ENCODE assay signal across 8 mouse cellular contexts in genomic region chr2:164939106-164939505, GRCm38 (mm10). TPM values are rescaled to one million over a fixed set of nuclear protein-coding genes. Genes with fewer than 3 reads are reported as not detected.
DNase-seq lines count a peak whose midpoint lies in the region; ATAC-seq and TF ChIP-seq lines count a peak whose summit lies in the region.

No protein-coding gene starts in this region.

- H3K4me3 ChIP-seq in layer of hippocampus, adult 2 months, result peak overlapping the region; percentile 59
- H3K4me3 ChIP-seq in forebrain, embryonic 16.5 days (replicated peaks; ENCODE audit: low read length), result peak overlapping the region; percentile 47
- peak overlapping the region; percentile 11; the same call in 1 of the 2 replicates for H3K4me3 ChIP-seq in midbrain, embryonic 11.5 days (ENCODE audit: low read depth, low read length)

- H3K27me3 ChIP-seq in forebrain, embryonic 16.5 days (replicated peaks; ENCODE audit: control insufficient read depth, insufficient read depth, low read length), result 0 out of 2 replicates have a peak, but pooled peaks cover 7% of the 10 kb centered on the region
- H3K27me3 ChIP-seq in midbrain, embryonic 11.5 days (ENCODE audit: control insufficient read depth, insufficient read depth, low read length), result peaks cover 24% of the 10 kb centered on the region

- no peak for TF ChIP-seq CTCF in layer of hippocampus, adult 2 months (conservative IDR thresholded peaks at IDR 0.05)

- peak in 1 of 2 experiments; percentile 22 for DNase-seq in layer of hippocampus, adult 2 months (ENCODE audit: low spot score in 2 of 2)
- no peak for DNase-seq in layer of hippocampus, adult 9-10 months (ENCODE audit: low spot score)
- DNase-seq in cerebellum, adult 9-11 months, result peak; percentile 58
- DNase-seq in midbrain, embryonic 11.5 days (ENCODE audit: low spot score, missing footprints), result peak; percentile 91
- DNase-seq in thymus, adult 18-20 months, result no peak
- no peak for DNase-seq in kidney, postnatal 36 days
- no peak for DNase-seq in adrenal gland, postnatal 10 days

- peak; percentile 56 for ATAC-seq in forebrain, embryonic 16.5 days
- peak; percentile 62; the same call in 1 of the 2 replicates for ATAC-seq in midbrain, embryonic 11.5 days (ENCODE audit: low FRiP score)

- H3K4me2 ChIP-seq in forebrain, embryonic 16.5 days (ENCODE audit: low read length), result peak overlapping the region; percentile 79
- H3K4me2 ChIP-seq in midbrain, embryonic 11.5 days, result peak overlapping the region; percentile 53

- H3K4me1 ChIP-seq in forebrain, embryonic 16.5 days (replicated peaks; ENCODE audit: control insufficient read depth, insufficient read depth, low read length), result peaks cover 23% of the 10 kb centered on the region
- peaks cover 18% of the 10 kb centered on the region for H3K4me1 ChIP-seq in midbrain, embryonic 11.5 days (ENCODE audit: control insufficient read depth, insufficient read depth, low read length)

- H3K9ac ChIP-seq in forebrain, embryonic 16.5 days (replicated peaks; ENCODE audit: low read depth, low read length), result peak overlapping the region; percentile 63
- peak overlapping the region; percentile 1; the same call in 1 of the 2 replicates for H3K9ac ChIP-seq in midbrain, embryonic 11.5 days (ENCODE audit: low read length)

- H3K27ac ChIP-seq in layer of hippocampus, adult 2 months, result peak overlapping the region; percentile 90
- peak overlapping the region; percentile 58 for H3K27ac ChIP-seq in forebrain, embryonic 16.5 days (ENCODE audit: low read length)
- H3K27ac ChIP-seq in midbrain, embryonic 11.5 days (ENCODE audit: low read depth, low read length), result no peak overlapping the region

- 2% methylated on average over 11 of the region's 11 CpGs for WGBS in forebrain, embryonic 16.5 days
- WGBS in midbrain, embryonic 11.5 days, result 3% methylated on average over 11 of the region's 11 CpGs

- no peaks in the 10 kb centered on the region for H3K36me3 ChIP-seq in forebrain, embryonic 16.5 days (ENCODE audit: control insufficient read depth, insufficient read depth)
- no peaks in the 10 kb centered on the region for H3K36me3 ChIP-seq in midbrain, embryonic 11.5 days (ENCODE audit: control insufficient read depth, insufficient read depth, low read length)

- no peaks in the 10 kb centered on the region for H3K9me3 ChIP-seq in forebrain, embryonic 16.5 days (ENCODE audit: control insufficient read depth, low read length)
- H3K9me3 ChIP-seq in midbrain, embryonic 11.5 days (ENCODE audit: control insufficient read depth, low read length), result no peaks in the 10 kb centered on the region

RNA-seq across cellular contexts. Expression of gene Mmp9, which starts 1.5 kb away (rescaled TPM):
- 1 to 10 TPM; 1.4 to 2.2 TPM for total RNA-seq in layer of hippocampus, adult 2 months (2021)
- 16.9 and 20.6 TPM in 2 replicates for polyA plus RNA-seq in forebrain, embryonic 16.5 days (2015; fragmentation: Nextera tagmentation; extraction: Ambion mirVana)
- 1.9 and 2.0 TPM in 2 replicates for polyA plus RNA-seq in midbrain, embryonic 11.5 days (2014; fragmentation: Nextera tagmentation; extraction: Ambion mirVana)
- total RNA-seq in adrenal gland, postnatal 10 days (2021), result 10 to 100 TPM in 1 of 2 experiments, 1 to 10 TPM in 1; 2.6 to 24.5 TPM

RNA-seq across cellular contexts. Expression of gene Slc12a5, which starts 21.5 kb away (rescaled TPM):
- 100 to 1,000 TPM; 406 to 409 TPM for total RNA-seq in layer of hippocampus, adult 2 months (2021)
- polyA plus RNA-seq in forebrain, embryonic 16.5 days (2015; fragmentation: Nextera tagmentation; extraction: Ambion mirVana), result 13.1 and 22.4 TPM in 2 replicates
- polyA plus RNA-seq in midbrain, embryonic 11.5 days (2014; fragmentation: Nextera tagmentation; extraction: Ambion mirVana), result 2.8 and 3.0 TPM in 2 replicates
- 1 to 10 TPM; 4.5 to 7.7 TPM for total RNA-seq in adrenal gland, postnatal 10 days (2021)

RNA-seq across cellular contexts. Expression of gene Zfp335, which starts 27.5 kb away (rescaled TPM):
- total RNA-seq in layer of hippocampus, adult 2 months (2021), result 10 to 100 TPM; 29.0 to 30.9 TPM
- 16.2 and 19.9 TPM in 2 replicates for polyA plus RNA-seq in forebrain, embryonic 16.5 days (2015; fragmentation: Nextera tagmentation; extraction: Ambion mirVana)
- 8.2 and 8.8 TPM in 2 replicates for polyA plus RNA-seq in midbrain, embryonic 11.5 days (2014; fragmentation: Nextera tagmentation; extraction: Ambion mirVana)
- total RNA-seq in adrenal gland, postnatal 10 days (2021), result 10 to 100 TPM; 13.4 to 16.2 TPM

Comparison
In these comparisons a context has a peak if more than half of its experiments do, and no peak if none do; other contexts are left out.
1. DNase-seq: peak in cerebellum, adult 9-11 months (single experiment) and midbrain, embryonic 11.5 days (single experiment); none in layer of hippocampus, adult 9-10 months (single experiment), thymus, adult 18-20 months (0 of 2), kidney, postnatal 36 days (0 of 2) and adrenal gland, postnatal 10 days (single experiment).
2. RNA of gene Slc12a5, which starts 21.5 kb away (total RNA-seq): 406 to 409 TPM in layer of hippocampus, adult 2 months; 4.5 to 7.7 TPM in adrenal gland, postnatal 10 days; every median in the first group is over 10 times any median in the second.
3. Peak in every context shown above with its lines, with median percentiles within 50 percentile points of each other: H3K4me3 ChIP-seq.